Mouse (Mus musculus) left cerebral cortex, adult 18-20 months (tissue): ENCODE results near the gene Prss32. TPM values are rescaled to one million over a fixed set of nuclear protein-coding genes. Genes with fewer than 3 reads are reported as not detected.
A peak's percentile ranks its signal among the peaks of the same experiment; 100 is the strongest.
"Not testable (repeated sequence)": the region's sequence is repeated elsewhere in the genome, so short reads cannot be mapped to it uniquely, and the experiment has no call there.

Experiments
- DNase-seq, 2 experiments: peaks; one replicate each; pipeline ENCODE4 v3.0.0; 2021 to 2022; ENCODE audit warnings: low spot score in 2 of 2, mixed read lengths in 1 of 2
- microRNA-seq, 2 experiments: library from miRNA; unstranded; fragments of <30 nt; microRNA quantifications; one replicate each; pipeline ENCODE4 v1.2.0; 2021
- total RNA-seq, 2 experiments: library from RNA; stranded (reverse); gene quantifications; 2 replicates each; pipeline ENCODE4 v1.2.3; 2021

Gene Prss32
- total RNA-seq, 2 experiments from 2014 or later: not detected

GRCm38 (mm10) chr17:23841145-23841544 lies 2.5 kb upstream of the Prss32 start:
- peak in 1 of 2 experiments; percentile 66 for DNase-seq

GRCm38 (mm10) chr17:23843141-23843811 lies 379 bp upstream of the Prss32 start:
- no peak for DNase-seq

- DNase-seq: no peak
Measured at GRCm38 (mm10) chr17:23850028-23850427, 6.4 kb downstream of the Prss32 start.

- DNase-seq: peak; percentile 24 to 61
Measured at GRCm38 (mm10) chr17:23850853-23851749, 7.4 kb downstream of the Prss32 start.

GRCm38 (mm10) chr17:23853292-23853691 lies 9.6 kb downstream of the Prss32 start:
- DNase-seq: peak in 1 of 2 experiments; percentile 22

- no peak for DNase-seq
Measured at GRCm38 (mm10) chr17:23854229-23854765, 10.6 kb downstream of the Prss32 start.

- no peak for DNase-seq
Measured at GRCm38 (mm10) chr17:23857193-23857592, 13.5 kb downstream of the Prss32 start.

- DNase-seq: no peak
Measured at GRCm38 (mm10) chr17:23857913-23858312, 14.3 kb downstream of the Prss32 start.

GRCm38 (mm10) chr17:23862926-23863325 lies 19.3 kb downstream of the Prss32 start:
- no peak for DNase-seq

- no peak for DNase-seq
Measured at GRCm38 (mm10) chr17:23867756-23868155, 24.1 kb downstream of the Prss32 start, which contains the start of gene Prss21. Prss21 (plus strand) TSS chr17:23868056.

GRCm38 (mm10) chr17:23868513-23868912 lies 24.9 kb downstream of the Prss32 start:
- no peak for DNase-seq

GRCm38 (mm10) chr17:23873884-23874856 lies 30.5 kb downstream of the Prss32 start:
- DNase-seq: peak; percentile 33 to 36

GRCm38 (mm10) chr17:23876741-23877140 lies 33.1 kb downstream of the Prss32 start:
- peak in 1 of 2 experiments; percentile 22 for DNase-seq

GRCm38 (mm10) chr17:23877166-23877565 lies 33.5 kb downstream of the Prss32 start:
- no peak for DNase-seq

- DNase-seq: not testable (repeated sequence)
Measured at GRCm38 (mm10) chr17:23880576-23880975, 36.9 kb downstream of the Prss32 start, which contains the start of the genes Dcpp1 and Dcpp2. Dcpp1 (plus strand) TSS chr17:23880876. Dcpp2 (plus strand) TSS chr17:23880880.

Small RNA genes within 50 kb of the gene (microRNA-seq; reads per million reads assigned to microRNA genes)
- gene Mir5125: 0.50 to 1.3 reads per million in 2 experiments

Other genes starting within 250 kb of the Prss32 start
- gene Zfp13, start 244.4 kb upstream of the Prss32 start, total RNA-seq: 10 to 100 TPM; 27.5 to 29.7 TPM
- gene Zscan10, start 243.0 kb upstream of the Prss32 start, total RNA-seq: not detected
- under 1 TPM; 0.14 TPM for gene Mmp25, start 198.6 kb upstream of the Prss32 start, total RNA-seq
- not detected for gene Bicdl2, start 183.3 kb upstream of the Prss32 start, total RNA-seq
- 100 to 1,000 TPM; 126 to 130 TPM for gene Hcfc1r1, start 170.3 kb upstream of the Prss32 start, total RNA-seq
- gene Thoc6, start 170.0 kb upstream of the Prss32 start, total RNA-seq: 1 to 10 TPM; 5.3 to 6.8 TPM
- gene Tnfrsf12a, start 166.4 kb upstream of the Prss32 start, total RNA-seq: 10 to 100 TPM; 10.2 to 12.7 TPM
- not detected for gene Cldn6, start 164.6 kb upstream of the Prss32 start, total RNA-seq
- gene Cldn9, start 159.8 kb upstream of the Prss32 start, total RNA-seq: under 1 TPM; 0.23 to 0.26 TPM
- under 1 TPM; 0.16 to 0.19 TPM for gene 1520401A03Rik, start 121.1 kb upstream of the Prss32 start, total RNA-seq
- gene Pkmyt1, start 117.5 kb upstream of the Prss32 start, total RNA-seq: 1 to 10 TPM; 5.3 to 5.4 TPM
- gene Paqr4, start 103.0 kb upstream of the Prss32 start, total RNA-seq: 10 to 100 TPM; 54.6 to 63.9 TPM
- gene Kremen2, start 98.0 kb upstream of the Prss32 start, total RNA-seq: under 1 TPM; 0.60 to 0.82 TPM
- gene Flywch1, start 72.3 kb upstream of the Prss32 start, total RNA-seq: 100 to 1,000 TPM; 459 to 507 TPM
- 10 to 100 TPM; 11.7 to 14.2 TPM for gene Flywch2, start 57.8 kb upstream of the Prss32 start, total RNA-seq
- 100 to 1,000 TPM; 548 to 585 TPM for gene Srrm2, start 53.3 kb upstream of the Prss32 start, total RNA-seq
- 100 to 1,000 TPM; 359 to 364 TPM for gene Elob, start 14.7 kb upstream of the Prss32 start, total RNA-seq
- gene Prss33, start 7.8 kb upstream of the Prss32 start, total RNA-seq: not detected
- gene Prss41, start 317 bp downstream of the Prss32 start, total RNA-seq: 1 to 10 TPM; 1.6 to 2.1 TPM
- gene Prss21, start 24.2 kb downstream of the Prss32 start, total RNA-seq: not detected
- gene Dcpp1, start 37.0 kb downstream of the Prss32 start, total RNA-seq: not detected
- gene Dcpp2, start 37.0 kb downstream of the Prss32 start, total RNA-seq: not detected
- not detected for gene Dcpp3, start 73.6 kb downstream of the Prss32 start, total RNA-seq
- gene Sbp, start 97.8 kb downstream of the Prss32 start, total RNA-seq: not detected
- gene Sbpl, start 111.4 kb downstream of the Prss32 start, total RNA-seq: not detected
- gene Prss30, start 136.7 kb downstream of the Prss32 start, total RNA-seq: under 1 TPM in 1 of 2 experiments, not detected in 1; 0.45 TPM
- 1 to 10 TPM; 1.5 to 2.0 TPM for gene Prss22, start 154.2 kb downstream of the Prss32 start, total RNA-seq
- gene Prss27, start 194.3 kb downstream of the Prss32 start, total RNA-seq: not detected
- 10 to 100 TPM; 22.5 to 23.8 TPM for gene Kctd5, start 229.6 kb downstream of the Prss32 start, total RNA-seq